Mouse (Mus musculus) midbrain, embryonic 11.5 days (tissue): ENCODE data around the gene Cd5l. TPM values are rescaled to one million over a fixed set of nuclear protein-coding genes. Genes with fewer than 3 reads are reported as not detected.
"Not testable (repeated sequence)": the region's sequence is repeated elsewhere in the genome, so short reads cannot be mapped to it uniquely, and the experiment has no call there.

Source experiments
- ATAC-seq: fragments of 200-750 bp; cut with Nextera tagmentation; 2 replicates; pipeline ENCODE4 v1.8.0; 2017; ENCODE audit warnings: moderate TSS enrichment, moderate library complexity; ENCODE audit not compliant: low FRiP score
- DNase-seq: peaks from one replicate; pipeline ENCODE4 v3.0.0; 2015; ENCODE audit warnings: low spot score; ENCODE audit errors: missing footprints
- H3K27ac ChIP-seq: fragments of 300-500 bp; sonication (generic); 2 replicates; pipeline ENCODE4 v1.5.1; 2014; ENCODE audit warnings: low read depth, low read length
- H3K27me3 ChIP-seq: fragments of 300-500 bp; sonication (generic); 2 replicates; pipeline ENCODE4 v1.6.1; 2014; ENCODE audit warnings: mild to moderate bottlenecking, low read length, moderate library complexity, mixed read lengths; ENCODE audit not compliant: control insufficient read depth, insufficient read depth
- H3K36me3 ChIP-seq: fragments of 300-500 bp; sonication (generic); 2 replicates; pipeline ENCODE4 v1.6.1; 2014; ENCODE audit warnings: mild to moderate bottlenecking, low read length, moderate library complexity, mixed read lengths; ENCODE audit not compliant: control insufficient read depth, insufficient read depth
- H3K4me1 ChIP-seq: fragments of 300-500 bp; sonication (generic); 2 replicates; pipeline ENCODE4 v1.6.1; 2014; ENCODE audit warnings: low read length; ENCODE audit not compliant: control insufficient read depth, insufficient read depth
- H3K4me2 ChIP-seq: fragments of 300-500 bp; sonication (generic); 2 replicates; pipeline ENCODE4 v1.6.1; 2014; ENCODE audit warnings: mild to moderate bottlenecking, moderate library complexity
- H3K4me3 ChIP-seq: fragments of 300-500 bp; sonication (generic); 2 replicates; pipeline ENCODE4 v1.5.1; 2014; ENCODE audit warnings: low read depth, low read length
- H3K9ac ChIP-seq: fragments of 300-500 bp; sonication (generic); 2 replicates; pipeline ENCODE4 v1.6.1; 2014; ENCODE audit warnings: low read length
- H3K9me3 ChIP-seq: fragments of 300-500 bp; sonication (generic); 2 replicates; pipeline ENCODE4 v1.6.1; 2016; ENCODE audit warnings: low read length; ENCODE audit not compliant: control insufficient read depth
- WGBS: fragments of 180-500 bp; shearing (Covaris S2); extraction: QIAGEN DNeasy Blood & Tissue Kit; methylation state at CpG from one replicate; pipeline ENCODE4 v1.1.7; 2014; 5-methylcytosine and 5-hydroxymethylcytosine counted together
- polyA plus RNA-seq: library from polyadenylated mRNA; unstranded; fragments of >200 nt; fragmentation: Nextera tagmentation; extraction: Ambion mirVana; gene quantifications from 2 replicates; pipeline ENCODE4 v1.2.1, GENCODE M21; 2014

Cd5l gene
- polyA plus RNA-seq, 1 experiment from 2014 or later: 0.11 TPM

DNA sequence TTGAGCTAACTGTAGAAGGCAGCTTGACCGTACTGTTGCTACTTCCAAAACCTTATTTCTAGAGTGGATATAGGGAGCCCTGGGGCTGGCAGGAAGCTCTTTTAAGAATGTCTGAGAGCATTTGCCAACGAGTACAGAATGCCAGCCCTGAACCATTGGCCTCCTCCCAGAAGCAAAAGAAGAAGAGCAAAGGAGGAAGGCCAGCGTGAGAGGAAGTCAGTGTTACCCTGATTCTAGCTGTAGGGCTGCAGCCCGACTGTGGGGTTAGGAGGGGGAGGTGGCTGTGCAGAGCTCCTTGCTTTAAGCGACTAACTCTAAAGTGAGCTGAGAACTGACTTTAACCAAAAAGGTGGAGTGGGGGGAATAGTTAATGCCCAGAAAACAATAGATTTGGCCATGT lies 11.5 kb downstream of the Cd5l start:
- no peaks in the 10 kb centered on the region for H3K27me3 ChIP-seq
- ATAC-seq (no peak), DNase-seq (no peak)
- H3K9ac ChIP-seq: no peak overlapping the region
- H3K4me3 ChIP-seq: no peak overlapping the region
- no peak overlapping the region for H3K4me2 ChIP-seq
- H3K9me3 ChIP-seq: no peaks in the 10 kb centered on the region
- 76% methylated on average over 5 of the region's 5 CpGs for WGBS
- H3K27ac ChIP-seq: no peak overlapping the region
- no peaks in the 10 kb centered on the region for H3K4me1 ChIP-seq
- H3K36me3 ChIP-seq: no peaks in the 10 kb centered on the region

DNA sequence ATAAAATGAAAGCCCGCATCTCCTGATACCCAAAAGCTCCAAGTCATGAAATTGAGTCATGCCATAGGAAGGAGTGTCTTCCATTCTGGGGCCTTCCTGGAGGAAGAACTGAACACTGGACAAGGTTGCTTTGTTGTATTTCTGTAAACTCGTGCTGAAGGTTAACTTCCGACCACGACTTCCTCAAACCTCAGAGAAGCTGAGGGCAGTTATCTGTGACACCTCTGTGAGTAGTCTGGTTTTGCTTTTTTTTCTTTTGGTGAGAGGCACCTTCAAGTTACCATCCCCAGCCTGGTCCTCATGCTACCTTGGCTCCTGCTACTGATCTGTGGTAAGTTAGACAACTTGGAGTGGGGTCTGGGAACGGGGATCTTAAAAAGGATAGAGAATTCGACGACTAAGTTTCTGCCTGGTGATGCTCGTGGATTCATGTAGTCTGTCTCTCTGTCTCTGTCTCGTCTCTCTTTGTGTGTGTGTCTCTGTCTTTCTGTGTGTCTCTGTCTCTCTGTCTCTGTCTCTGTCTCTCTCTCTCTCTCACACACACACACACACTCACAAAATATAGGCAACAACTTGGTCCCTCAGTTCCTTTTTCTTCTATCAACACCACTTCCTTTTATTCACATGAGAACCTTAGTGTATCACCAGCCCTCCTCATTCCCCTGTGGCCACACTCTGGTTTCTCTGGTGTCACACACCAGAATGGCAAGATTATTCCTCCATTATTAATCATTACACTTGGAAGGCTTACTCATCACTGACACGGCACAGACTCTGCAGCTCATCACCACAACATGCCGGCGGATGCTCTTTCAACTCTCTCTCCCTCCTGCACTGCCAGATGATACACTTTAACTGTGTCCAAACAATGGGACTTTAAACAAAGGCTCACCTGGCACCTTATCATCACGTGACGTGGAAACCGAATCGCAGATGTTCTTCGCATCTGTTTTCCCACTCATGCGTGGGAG lies 18.8 kb downstream of the Cd5l start, which contains the start of gene Fcrl1:
Gene Fcrl1, plus strand, starts transcription at position 193 of the 971 bp plus-strand sequence.
- Histone ChIP-seq H3K4me2 (no peak within 1 kb of the TSS), H3K27ac (no peak within 1 kb of the TSS), H3K4me1 (no peaks in the 10 kb centered on the region), H3K9ac (no peak within 1 kb of the TSS), H3K27me3 (no peaks in the 10 kb centered on the region), H3K36me3 (no peaks in the 10 kb centered on the region), H3K4me3 (no peak within 1 kb of the TSS), H3K9me3 (no peaks in the 10 kb centered on the region)
- whole genome bisulfite sequencing: 89% methylated on average over 18 of the region's 18 CpGs
- DNase-seq (no peak), ATAC-seq (no peak)

DNA sequence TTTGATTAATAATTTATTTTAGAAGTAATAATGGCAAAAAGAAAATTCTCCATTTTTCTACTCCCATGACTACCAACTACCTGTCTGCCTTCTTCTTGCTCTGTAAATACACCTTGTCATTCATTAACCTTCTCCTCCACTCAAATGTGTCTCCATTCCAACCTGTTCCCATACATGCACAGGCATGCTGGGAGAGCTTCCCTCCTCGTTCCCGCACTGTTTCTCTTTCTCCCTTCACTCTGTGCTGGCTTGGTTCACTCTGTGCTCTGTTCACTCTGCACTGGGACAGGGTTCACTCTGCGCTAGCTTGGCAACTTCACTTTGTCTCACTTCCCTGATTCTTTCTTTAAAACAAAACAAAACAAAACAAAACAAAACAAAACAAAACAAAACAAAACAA lies 19.5 kb downstream of the Cd5l start:
- Histone ChIP-seq H3K4me3 (no peak overlapping the region), H3K36me3 (no peaks in the 10 kb centered on the region), H3K27ac (no peak overlapping the region), H3K27me3 (no peaks in the 10 kb centered on the region), H3K4me1 (no peaks in the 10 kb centered on the region), H3K9me3 (no peaks in the 10 kb centered on the region), H3K4me2 (no peak overlapping the region), H3K9ac (no peak overlapping the region)
- WGBS: 71% methylated on average over 3 of the region's 3 CpGs
- ATAC-seq (no peak), DNase-seq (no peak)

DNA sequence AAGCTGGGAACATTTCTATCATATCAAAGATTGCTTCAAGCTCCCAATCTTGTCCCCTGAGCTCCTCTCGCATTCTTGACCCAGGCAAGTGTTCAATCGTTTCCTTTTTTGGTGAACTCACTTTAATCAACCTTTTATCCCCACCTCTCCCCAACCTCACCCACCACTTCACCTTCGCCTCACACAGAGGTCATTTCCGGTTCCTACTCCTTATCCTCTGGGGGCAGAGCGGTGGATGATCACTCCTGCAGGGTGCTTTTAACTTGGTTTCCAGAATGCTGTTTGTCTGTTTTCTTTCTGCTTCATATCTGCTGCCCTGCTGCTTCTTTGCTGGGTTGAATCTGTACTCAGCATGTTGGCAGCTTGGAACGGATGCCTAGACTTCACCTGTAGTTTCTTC lies 20.0 kb downstream of the Cd5l start:
- 70% methylated on average over 6 of the region's 6 CpGs for WGBS
- Histone ChIP-seq H3K4me1 (no peaks in the 10 kb centered on the region), H3K27ac (no peak overlapping the region), H3K9ac (no peak overlapping the region), H3K36me3 (no peaks in the 10 kb centered on the region), H3K9me3 (no peaks in the 10 kb centered on the region), H3K4me2 (no peak overlapping the region), H3K27me3 (no peaks in the 10 kb centered on the region), H3K4me3 (no peak overlapping the region)
- no peak for DNase-seq
- no peak for ATAC-seq

DNA sequence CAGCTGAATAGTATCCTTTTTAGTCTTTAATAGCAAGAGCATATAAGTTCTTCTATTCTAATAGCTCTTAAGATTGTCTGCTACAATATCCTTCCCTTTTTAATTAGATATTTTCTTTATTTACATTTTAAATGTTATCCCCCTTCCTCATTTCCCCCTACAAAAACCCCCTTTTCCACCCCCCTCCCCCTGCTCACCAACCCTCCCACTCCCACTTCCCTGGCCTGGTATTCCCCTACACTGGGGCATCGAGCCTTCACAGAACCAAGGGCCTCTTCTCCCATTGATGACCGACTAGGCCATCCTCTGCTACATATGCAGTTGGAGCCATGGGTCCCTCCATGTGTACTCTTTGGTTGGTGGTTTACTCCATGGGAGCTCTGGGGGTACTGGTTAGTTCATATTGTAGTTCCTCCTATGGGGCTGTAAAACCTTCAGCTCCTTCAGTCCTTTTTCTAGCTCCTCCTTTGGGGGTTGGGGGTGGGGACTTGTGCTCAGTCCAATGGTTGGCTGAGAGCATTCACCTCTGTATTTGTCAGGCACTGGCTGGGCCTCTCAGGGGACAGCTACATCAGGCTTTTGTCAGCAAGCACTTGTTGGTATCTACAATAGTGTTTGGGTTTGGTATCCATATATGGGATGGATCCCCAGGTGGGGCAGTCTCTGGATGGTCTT lies 22.1 kb downstream of the Cd5l start:
- WGBS: 71% methylated on average over 2 of the region's 2 CpGs
- H3K9me3 ChIP-seq, H3K4me3 ChIP-seq, H3K36me3 ChIP-seq, DNase-seq, H3K9ac ChIP-seq, H3K27me3 ChIP-seq, H3K27ac ChIP-seq, ATAC-seq, H3K4me2 ChIP-seq, H3K4me1 ChIP-seq: not testable (repeated sequence)

DNA sequence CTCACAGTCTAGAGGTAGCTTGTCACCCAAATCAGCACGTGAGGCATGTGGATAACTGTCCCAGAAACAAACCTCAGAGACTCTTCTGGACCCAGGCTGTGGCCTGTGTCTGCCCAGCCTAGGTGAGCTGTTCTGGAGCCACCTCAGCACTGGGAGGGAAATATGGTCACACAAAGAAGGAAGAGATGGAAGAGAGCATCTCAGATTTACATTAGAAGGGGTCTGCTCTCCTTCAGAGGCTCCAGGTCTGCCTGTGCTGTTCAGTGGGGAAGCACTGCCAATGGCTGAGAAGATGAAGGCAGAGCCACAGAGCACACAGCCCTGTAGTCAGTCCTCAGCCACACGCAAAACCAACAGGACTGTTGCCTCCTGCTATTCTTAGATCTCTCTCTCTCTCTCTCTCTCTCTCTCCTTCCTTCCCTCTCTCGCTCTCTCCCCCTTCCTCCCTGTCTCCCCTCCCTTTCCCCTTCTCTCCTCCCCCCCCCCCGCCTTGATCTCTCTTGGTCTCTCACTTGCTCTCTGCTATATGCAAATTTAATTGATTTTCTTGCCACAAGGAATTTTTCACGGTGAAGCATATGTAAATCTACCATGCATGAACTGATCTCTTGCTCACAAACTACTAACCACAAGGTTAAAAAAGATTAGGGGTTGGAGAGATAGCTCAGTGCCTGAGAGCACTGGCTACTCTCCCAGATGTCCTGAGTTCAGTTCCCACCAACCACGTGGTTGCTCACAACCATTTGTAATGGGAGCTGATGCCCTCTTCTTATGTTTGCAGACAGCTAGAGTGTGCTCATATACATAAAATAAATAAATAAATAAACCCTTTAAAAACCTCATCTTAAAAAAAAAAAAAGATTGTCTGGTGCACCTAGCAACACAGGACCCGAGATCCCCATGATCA lies 24.4 kb downstream of the Cd5l start:
- H3K9me3 ChIP-seq: no peaks in the 10 kb centered on the region
- 74% methylated on average over 7 of the region's 7 CpGs for WGBS
- H3K4me2 ChIP-seq: no peak overlapping the region
- ATAC-seq: no peak
- no peaks in the 10 kb centered on the region for H3K4me1 ChIP-seq
- H3K9ac ChIP-seq: no peak overlapping the region
- H3K4me3 ChIP-seq: no peak overlapping the region
- DNase-seq: no peak
- no peaks in the 10 kb centered on the region for H3K36me3 ChIP-seq
- no peak overlapping the region for H3K27ac ChIP-seq
- no peaks in the 10 kb centered on the region for H3K27me3 ChIP-seq

DNA sequence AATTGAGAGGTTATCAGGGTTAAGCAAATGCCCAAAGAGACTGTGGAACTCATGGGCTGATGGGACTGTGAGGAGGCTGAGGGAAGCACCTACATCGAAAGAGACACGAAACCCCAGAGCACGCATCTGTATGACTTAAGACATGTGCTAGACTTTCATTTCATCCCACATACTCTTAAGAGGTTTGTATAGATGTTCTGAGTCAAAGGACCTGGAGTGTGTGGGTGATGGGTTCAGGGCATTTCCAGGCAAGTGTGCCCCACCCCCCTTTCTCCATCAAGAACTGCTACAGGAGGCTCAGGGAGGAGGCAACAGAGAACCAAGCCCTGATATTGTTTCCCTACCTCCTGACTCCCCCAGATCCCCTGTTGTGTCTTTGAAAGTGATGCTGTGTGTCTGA lies 25.6 kb downstream of the Cd5l start:
- Histone ChIP-seq H3K27ac (no peak overlapping the region), H3K4me3 (no peak overlapping the region), H3K9ac (no peak overlapping the region), H3K9me3 (no peaks in the 10 kb centered on the region), H3K27me3 (no peaks in the 10 kb centered on the region), H3K4me1 (no peaks in the 10 kb centered on the region), H3K4me2 (no peak overlapping the region), H3K36me3 (no peaks in the 10 kb centered on the region)
- DNase-seq (no peak), ATAC-seq (no peak)
- WGBS: 95% methylated on average over 3 of the region's 3 CpGs

DNA sequence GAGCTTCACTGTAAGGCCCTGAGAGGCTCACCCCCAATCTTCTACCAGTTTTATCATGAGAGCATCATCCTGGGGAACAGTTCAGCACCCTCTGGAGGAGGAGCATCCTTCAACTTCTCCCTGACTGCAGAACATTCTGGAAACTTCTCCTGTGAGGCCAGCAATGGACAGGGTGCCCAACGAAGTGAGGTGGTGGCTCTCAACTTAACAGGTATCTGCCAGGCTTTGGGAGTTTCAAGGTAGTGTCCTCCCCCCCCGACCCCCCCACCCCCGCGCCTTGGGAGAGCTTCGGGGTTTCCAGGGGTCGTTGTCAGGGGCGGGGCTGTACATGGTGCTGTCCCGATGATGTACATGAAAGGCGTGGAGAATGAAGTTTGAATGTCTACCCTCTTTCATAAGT lies 27.4 kb downstream of the Cd5l start:
- no peak for ATAC-seq
- WGBS: 87% methylated on average over 9 of the region's 9 CpGs
- no peak for DNase-seq
- H3K4me3 ChIP-seq: no peak overlapping the region
- H3K9me3 ChIP-seq: no peaks in the 10 kb centered on the region
- H3K27me3 ChIP-seq: no peaks in the 10 kb centered on the region
- H3K36me3 ChIP-seq: no peaks in the 10 kb centered on the region
- H3K27ac ChIP-seq: no peak overlapping the region
- no peak overlapping the region for H3K4me2 ChIP-seq
- H3K4me1 ChIP-seq: no peaks in the 10 kb centered on the region
- no peak overlapping the region for H3K9ac ChIP-seq
